ENCODE assay signal across 24 mouse cellular contexts in genomic region chr15:31250027-31250426, GRCm38 (mm10). TPM values are rescaled to one million over a fixed set of nuclear protein-coding genes. Genes with fewer than 3 reads are reported as not detected.
DNase-seq lines count a peak whose midpoint lies in the region; ATAC-seq and TF ChIP-seq lines count a peak whose summit lies in the region.
"Had no signal": no experiment of that assay in that cellular context is flagged by ENCODE, and none has a peak within 500 bp of the region (broad histone marks: within the 10 kb centered on the region; RNA-seq: fewer than 3 reads in every experiment).

No protein-coding gene starts in this region.

- H3K4me2 ChIP-seq in embryonic facial prominence, embryonic 14.5 days (ENCODE audit: low read depth, low read length): no peak overlapping the region
- H3K4me2 ChIP-seq in midbrain, embryonic 14.5 days (ENCODE audit: low read length): no peak overlapping the region
- no peak overlapping the region for H3K4me2 ChIP-seq in midbrain, embryonic 16.5 days (ENCODE audit: low read length)
- no peak overlapping the region for H3K4me2 ChIP-seq in liver, postnatal 0 days (ENCODE audit: low read depth, low read length)
- H3K4me2 ChIP-seq: embryonic facial prominence, embryonic 13.5 days; heart, embryonic 11.5 days; heart, embryonic 15.5 days; hindbrain, embryonic 14.5 days had no signal

- H3K4me3 ChIP-seq in embryonic facial prominence, embryonic 14.5 days (ENCODE audit: low read depth, low read length): no peak overlapping the region
- no peak overlapping the region for H3K4me3 ChIP-seq in embryonic facial prominence, embryonic 10.5 days
- H3K4me3 ChIP-seq in midbrain, embryonic 14.5 days (replicated peaks; ENCODE audit: low read depth, low read length): no peak overlapping the region
- H3K4me3 ChIP-seq in midbrain, embryonic 16.5 days (ENCODE audit: low read depth, low read length): no peak overlapping the region
- H3K4me3 ChIP-seq in liver, postnatal 0 days (ENCODE audit: low read depth, low read length): no peak overlapping the region
- H3K4me3 ChIP-seq: embryonic facial prominence, embryonic 13.5 days; erythroblast, embryonic 14.5 days; forebrain, embryonic 10.5 days; heart, adult 2 months; heart, embryonic 15.5 days; hindbrain, embryonic 10.5 days had no signal

- H3K9ac ChIP-seq in embryonic facial prominence, embryonic 14.5 days (ENCODE audit: low read depth, low read length): no peak overlapping the region
- no peak overlapping the region for H3K9ac ChIP-seq in midbrain, embryonic 14.5 days (replicated peaks; ENCODE audit: low read length)
- no peak overlapping the region for H3K9ac ChIP-seq in midbrain, embryonic 16.5 days (ENCODE audit: low read depth, low read length)
- H3K9ac ChIP-seq in liver, postnatal 0 days (replicated peaks): no peak overlapping the region
- H3K9ac ChIP-seq: embryonic facial prominence, embryonic 13.5 days; heart, embryonic 15.5 days; hindbrain, embryonic 14.5 days had no signal

- H3K36me3 ChIP-seq in embryonic facial prominence, embryonic 14.5 days (ENCODE audit: control insufficient read depth, insufficient read depth, low read length): no peaks in the 10 kb centered on the region
- no peaks in the 10 kb centered on the region for H3K36me3 ChIP-seq in embryonic facial prominence, embryonic 10.5 days (replicated peaks)
- no peaks in the 10 kb centered on the region for H3K36me3 ChIP-seq in midbrain, embryonic 14.5 days (ENCODE audit: control insufficient read depth, insufficient read depth, low read length)
- H3K36me3 ChIP-seq in midbrain, embryonic 16.5 days (ENCODE audit: control insufficient read depth, insufficient read depth, low read length): no peaks in the 10 kb centered on the region
- H3K36me3 ChIP-seq in liver, postnatal 0 days (replicated peaks; ENCODE audit: insufficient read depth, low read length): 0 out of 2 replicates have a peak, but pooled peaks cover 5% of the 10 kb centered on the region
- H3K36me3 ChIP-seq: forebrain, embryonic 10.5 days; G1E; heart, embryonic 15.5 days; hindbrain, embryonic 10.5 days had no signal

- TF ChIP-seq EP300 in liver, postnatal 0 days (IDR thresholded peaks at IDR 0.05; ENCODE audit: low read depth): no peak

- no peaks in the 10 kb centered on the region for H3K9me3 ChIP-seq in embryonic facial prominence, embryonic 14.5 days (ENCODE audit: control insufficient read depth, low read length)
- H3K9me3 ChIP-seq in embryonic facial prominence, embryonic 10.5 days: no peaks in the 10 kb centered on the region
- H3K9me3 ChIP-seq in midbrain, embryonic 14.5 days (ENCODE audit: control insufficient read depth, low read length): no peaks in the 10 kb centered on the region
- H3K9me3 ChIP-seq in midbrain, embryonic 16.5 days (replicated peaks; ENCODE audit: control insufficient read depth, low read length, poor library complexity, severe bottlenecking): no peaks in the 10 kb centered on the region
- H3K9me3 ChIP-seq in liver, postnatal 0 days (ENCODE audit: low read length): no peaks in the 10 kb centered on the region
- H3K9me3 ChIP-seq: embryonic facial prominence, embryonic 13.5 days; forebrain, embryonic 10.5 days; heart, embryonic 15.5 days; hindbrain, embryonic 10.5 days had no signal

- no peak for TF ChIP-seq CTCF in liver, postnatal 0 days (IDR thresholded peaks at IDR 0.05; ENCODE audit: low read depth)

- H3K4me1 ChIP-seq in embryonic facial prominence, embryonic 14.5 days (ENCODE audit: control insufficient read depth, insufficient read depth, low read length): peaks cover 32% of the 10 kb centered on the region
- peaks cover 47% of the 10 kb centered on the region for H3K4me1 ChIP-seq in embryonic facial prominence, embryonic 10.5 days
- H3K4me1 ChIP-seq in midbrain, embryonic 14.5 days (ENCODE audit: control insufficient read depth, insufficient read depth, low read length): peaks cover 14% of the 10 kb centered on the region
- peaks cover 5% of the 10 kb centered on the region; the same call in 1 of the 2 replicates for H3K4me1 ChIP-seq in midbrain, embryonic 16.5 days (ENCODE audit: control insufficient read depth, insufficient read depth, low read length)
- peaks cover 18% of the 10 kb centered on the region for H3K4me1 ChIP-seq in liver, postnatal 0 days (ENCODE audit: insufficient read depth)

- DNase-seq in embryonic facial prominence, embryonic 14.5 days (ENCODE audit: low spot score): no peak
- no peak for DNase-seq in embryonic facial prominence, embryonic 10.5 days (ENCODE audit: low spot score)
- no peak for DNase-seq in midbrain, embryonic 14.5 days
- DNase-seq in liver, postnatal 0 days: no peak
- no peak for DNase-seq in heart, postnatal 4 days
- DNase-seq: adrenal gland, adult 8-10 months; adrenal gland, postnatal 36 days; B cell, adult 2 months; cerebellum, adult 11 months; cerebellum, adult 8-10 months; gastrocnemius, postnatal 10 days; heart, adult 2 months; heart, postnatal 14 days had no signal

- 53% methylated on average over 2 of the region's 2 CpGs for WGBS in embryonic facial prominence, embryonic 14.5 days
- WGBS in embryonic facial prominence, embryonic 10.5 days: 82% methylated on average over 2 of the region's 2 CpGs
- 79% methylated on average over 2 of the region's 2 CpGs for WGBS in midbrain, embryonic 14.5 days
- 59% methylated on average over 2 of the region's 2 CpGs for WGBS in midbrain, embryonic 16.5 days
- 40% methylated on average over 2 of the region's 2 CpGs for WGBS in liver, postnatal 0 days (ENCODE audit: insufficient replicate concordance)

- H3K27ac ChIP-seq in embryonic facial prominence, embryonic 14.5 days (replicated peaks; ENCODE audit: low read depth, low read length): peak overlapping the region; percentile 4; the same call in 1 of the 2 replicates
- H3K27ac ChIP-seq in embryonic facial prominence, embryonic 10.5 days (replicated peaks): no peak overlapping the region; the same call in 1 of the 2 replicates
- 0 out of 2 replicates have a peak overlapping the region, but pooled peaks have one; percentile 32 for H3K27ac ChIP-seq in midbrain, embryonic 14.5 days (replicated peaks; ENCODE audit: low read depth, low read length)
- H3K27ac ChIP-seq in midbrain, embryonic 16.5 days (ENCODE audit: low read length): no peak overlapping the region
- H3K27ac ChIP-seq in liver, postnatal 0 days (ENCODE audit: low read depth): no peak overlapping the region
- H3K27ac ChIP-seq: forebrain, embryonic 10.5 days; heart, adult 2 months; heart, embryonic 15.5 days; hindbrain, embryonic 10.5 days; hindbrain, embryonic 14.5 days had no signal

- no peak for ATAC-seq in embryonic facial prominence, embryonic 14.5 days (ENCODE audit: low read depth)
- ATAC-seq in midbrain, embryonic 14.5 days (ENCODE audit: low FRiP score, low TSS enrichment): no peak
- ATAC-seq in midbrain, embryonic 16.5 days: no peak
- ATAC-seq in common myeloid progenitor, adult 5-6 weeks (replicated peaks; ENCODE audit: low read depth, poor library complexity, severe bottlenecking): 0 out of 2 replicates have a peak, but pooled peaks have one; percentile 34
- ATAC-seq in liver, postnatal 0 days: no peak
- ATAC-seq: CD4-positive, CD25-positive, alpha-beta regulatory T cell, adult 4 months had no signal

- no peaks in the 10 kb centered on the region for H3K27me3 ChIP-seq in embryonic facial prominence, embryonic 14.5 days (replicated peaks; ENCODE audit: control insufficient read depth, insufficient read depth, low read length)
- no peaks in the 10 kb centered on the region for H3K27me3 ChIP-seq in embryonic facial prominence, embryonic 10.5 days (replicated peaks; ENCODE audit: low read depth, poor library complexity, severe bottlenecking)
- no peaks in the 10 kb centered on the region for H3K27me3 ChIP-seq in midbrain, embryonic 14.5 days (ENCODE audit: control insufficient read depth, insufficient read depth, low read length)
- H3K27me3 ChIP-seq in midbrain, embryonic 16.5 days (ENCODE audit: control insufficient read depth, insufficient read depth, low read depth, low read length): no peaks in the 10 kb centered on the region
- no peaks in the 10 kb centered on the region for H3K27me3 ChIP-seq in liver, postnatal 0 days (ENCODE audit: insufficient read depth, low read length)
- H3K27me3 ChIP-seq: embryonic facial prominence, embryonic 13.5 days; heart, embryonic 15.5 days had no signal

RNA-seq across cellular contexts. Expression of gene Dap, which starts 25.9 kb away (rescaled TPM):
- 120 and 132 TPM in 2 replicates for polyA plus RNA-seq in embryonic facial prominence, embryonic 14.5 days (2014; fragmentation: Nextera tagmentation; extraction: Ambion mirVana)
- 45.7 and 46.6 TPM in 2 replicates for polyA plus RNA-seq in embryonic facial prominence, embryonic 10.5 days (2016; fragmentation: Nextera tagmentation; extraction: Ambion mirVana)
- 21.3 and 27.4 TPM in 2 replicates for polyA plus RNA-seq in midbrain, embryonic 14.5 days (2014; fragmentation: Nextera tagmentation; extraction: Ambion mirVana)
- polyA plus RNA-seq in midbrain, embryonic 16.5 days (2015; fragmentation: Nextera tagmentation; extraction: Ambion mirVana): 21.5 and 21.9 TPM in 2 replicates
- total RNA-seq in common myeloid progenitor, adult 5-6 weeks (2017): 49.1 and 67.8 TPM in 2 replicates
- 75.9 and 77.8 TPM in 2 replicates for polyA plus RNA-seq in liver, postnatal 0 days (2015; fragmentation: Nextera tagmentation; extraction: Ambion mirVana)
- total RNA-seq in heart, postnatal 4 days (2021): 10 to 100 TPM; 43.5 to 46.5 TPM

Comparison
In these comparisons a context has a peak if more than half of its experiments do, and no peak if none do; other contexts are left out.
1. H3K27ac ChIP-seq: peak in embryonic facial prominence, embryonic 14.5 days (single experiment) and midbrain, embryonic 14.5 days (single experiment); none in embryonic facial prominence, embryonic 10.5 days (single experiment), midbrain, embryonic 16.5 days (single experiment) and liver, postnatal 0 days (single experiment).